13 mouse cellular contexts compared by ENCODE assay signal in genomic region chr15:61408621-61409020, GRCm38 (mm10).
"Had no signal": no experiment of that assay in that cellular context is flagged by ENCODE, and none has a peak within 500 bp of the region (broad histone marks: within the 10 kb centered on the region; RNA-seq: fewer than 3 reads in every experiment).

No protein-coding gene starts in this region.

- ATAC-seq: liver, postnatal 0 days; midbrain, embryonic 15.5 days had no signal

- DNase-seq: kidney, adult 11 months; kidney, adult 9 months; kidney, postnatal 36 days; layer of hippocampus, adult 9-11 months; layer of hippocampus, postnatal 36 days; liver, embryonic 13.5 days; liver, postnatal 0 days; lung, postnatal 36 days; retina, postnatal 1 day; right cerebral cortex, postnatal 4 days; thymus, adult 2 months; thymus, postnatal 36 days had no signal
